Mouse (Mus musculus) right cerebral cortex, postnatal 36 days (tissue): ENCODE results near the gene Gas7.

ENCODE experiments used
- DNase-seq, 2 experiments: peaks; one replicate each; pipeline ENCODE4 v3.0.0; 2022; ENCODE audit warnings: low spot score in 2 of 2, mixed read lengths in 1 of 2

Gene Gas7

GRCm38 (mm10) chr11:67489647-67490175 lies 34.5 kb downstream of the Gas7 start:
- DNase-seq: no peak

GRCm38 (mm10) chr11:67496796-67497195 lies 41.6 kb downstream of the Gas7 start:
- no peak for DNase-seq

GRCm38 (mm10) chr11:67500115-67500514 lies 44.9 kb downstream of the Gas7 start:
- no peak for DNase-seq

- peak in 1 of 2 experiments; percentile 21 for DNase-seq
Measured at GRCm38 (mm10) chr11:67501468-67502244, 46.4 kb downstream of the Gas7 start.

- no peak for DNase-seq
Measured at GRCm38 (mm10) chr11:67509219-67509876, 54.1 kb downstream of the Gas7 start.

- no peak for DNase-seq
Measured at GRCm38 (mm10) chr11:67510831-67511230, 55.6 kb downstream of the Gas7 start.

GRCm38 (mm10) chr11:67513001-67513400 lies 57.8 kb downstream of the Gas7 start:
- DNase-seq: no peak

- DNase-seq: no peak
Measured at GRCm38 (mm10) chr11:67514401-67514800, 59.2 kb downstream of the Gas7 start.

- DNase-seq: no peak
Measured at GRCm38 (mm10) chr11:67515020-67515911, 60.0 kb downstream of the Gas7 start.

- no peak for DNase-seq
Measured at GRCm38 (mm10) chr11:67515912-67516305, 60.7 kb downstream of the Gas7 start.

GRCm38 (mm10) chr11:67517748-67518147 lies 62.5 kb downstream of the Gas7 start:
- DNase-seq: no peak

GRCm38 (mm10) chr11:67518985-67519384 lies 63.7 kb downstream of the Gas7 start:
- peak; percentile 36 to 48 for DNase-seq

GRCm38 (mm10) chr11:67522671-67523070 lies 67.4 kb downstream of the Gas7 start:
- no peak for DNase-seq

GRCm38 (mm10) chr11:67523806-67524205 lies 68.6 kb downstream of the Gas7 start:
- DNase-seq: no peak

GRCm38 (mm10) chr11:67524731-67525130 lies 69.5 kb downstream of the Gas7 start:
- no peak for DNase-seq

- DNase-seq: no peak
Measured at GRCm38 (mm10) chr11:67525841-67526240, 70.6 kb downstream of the Gas7 start.

GRCm38 (mm10) chr11:67526621-67527545 lies 71.6 kb downstream of the Gas7 start:
- DNase-seq: peak in 1 of 2 experiments; percentile 23

GRCm38 (mm10) chr11:67531286-67531685 lies 76.0 kb downstream of the Gas7 start:
- no peak for DNase-seq

- DNase-seq: no peak
Measured at GRCm38 (mm10) chr11:67531926-67532565, 76.8 kb downstream of the Gas7 start.

GRCm38 (mm10) chr11:67532728-67533127 lies 77.5 kb downstream of the Gas7 start:
- no peak for DNase-seq
